Mouse (Mus musculus) CH12.LX (cell line): ENCODE measurements around the gene C8b. TPM values are rescaled to one million over a fixed set of nuclear protein-coding genes. Genes with fewer than 3 reads are reported as not detected.

ENCODE experiments used
- DNase-seq: peaks from one replicate; pipeline ENCODE4 v3.0.0-alpha.2; 2013; ENCODE audit errors: extremely low read depth
- H3K27ac ChIP-seq: 2 replicates; pipeline ENCODE4 v1.5.1; 2012; ENCODE audit warnings: low read depth, mild to moderate bottlenecking, control low read depth, moderate library complexity; ENCODE audit not compliant: insufficient read depth
- H3K27me3 ChIP-seq: replicated peaks from 2 replicates; pipeline ENCODE3; 2012; ENCODE audit warnings: inconsistent platforms
- H3K36me3 ChIP-seq, 2 experiments: replicated peaks in 1 of 2; 2 replicates each; pipeline versions ENCODE3 to v1.6.1; 2012; ENCODE audit warnings: inconsistent platforms in 1 of 2, low read length in 1 of 2, mild to moderate bottlenecking in 1 of 2, mixed read lengths in 1 of 2, moderate library complexity in 1 of 2; ENCODE audit not compliant: control insufficient read depth in 1 of 2, insufficient read depth in 1 of 2
- H3K4me1 ChIP-seq, 2 experiments: 2 replicates each; pipeline ENCODE4 v1.6.1; 2012; ENCODE audit warnings: inconsistent platforms in 1 of 2, moderate library complexity in 1 of 2; ENCODE audit not compliant: insufficient read depth in 2 of 2, control insufficient read depth in 1 of 2
- H3K4me2 ChIP-seq: 2 replicates; pipeline ENCODE4 v1.6.1; 2012; ENCODE audit warnings: low read depth, mild to moderate bottlenecking, control low read depth; ENCODE audit not compliant: poor library complexity, insufficient read depth, severe bottlenecking
- H3K4me3 ChIP-seq, 3 experiments: fragments of 150-350 bp in 1 of 3; sonication (generic) in 1 of 3; replicated peaks in 1 of 3; 2 replicates each; pipeline versions ENCODE3 to v1.5.1; 2011 to 2012; ENCODE audit warnings: low read depth in 2 of 3, low read length in 2 of 3, mild to moderate bottlenecking in 2 of 3, moderate library complexity in 2 of 3, control low read depth in 1 of 3, improper control_type of control experiment in 1 of 3, inconsistent platforms in 1 of 3, mixed read lengths in 1 of 3; ENCODE audit not compliant: poor library complexity in 1 of 3
- H3K79me2 ChIP-seq: replicated peaks from 2 replicates; pipeline ENCODE4 v1.6.1; 2012; ENCODE audit warnings: mild to moderate bottlenecking, moderate library complexity; ENCODE audit not compliant: control insufficient read depth, poor library complexity, insufficient read depth, severe bottlenecking; ENCODE audit errors: extremely low read depth
- H3K9ac ChIP-seq: 2 replicates; pipeline ENCODE4 v1.6.1; 2012; ENCODE audit warnings: low read depth, mild to moderate bottlenecking, control low read depth, moderate library complexity; ENCODE audit not compliant: insufficient read depth
- H3K9me3 ChIP-seq: replicated peaks from 2 replicates; pipeline ENCODE3; 2012; ENCODE audit warnings: low read length, inconsistent platforms, mixed read lengths
- CHD1 ChIP-seq: IDR thresholded peaks from 2 replicates; pipeline ENCODE4 v1.6.1; 2012; ENCODE audit warnings: low read depth, low read length, improper control_type of control experiment, inconsistent platforms
- CHD2 ChIP-seq: IDR thresholded peaks from 2 replicates; pipeline ENCODE4 v1.6.1; 2011; ENCODE audit warnings: low read length, improper control_type of control experiment
- CTCF ChIP-seq, 2 experiments: IDR thresholded peaks in 1 of 2; conservative IDR thresholded peaks in 1 of 2; 2 replicates each; pipeline ENCODE4 v1.5.1; 2011 to 2012; ENCODE audit warnings: low read depth in 2 of 2, low read length in 2 of 2, improper control_type of control experiment in 1 of 2, inconsistent platforms in 1 of 2, mild to moderate bottlenecking in 1 of 2, moderate library complexity in 1 of 2
- E2F4 ChIP-seq: IDR thresholded peaks from 2 replicates; pipeline ENCODE4 v1.6.1; 2011; ENCODE audit warnings: low read depth, low read length, improper control_type of control experiment; ENCODE audit not compliant: insufficient replicate concordance
- HCFC1 ChIP-seq: IDR thresholded peaks from 2 replicates; pipeline ENCODE4 v1.6.1; 2012; ENCODE audit warnings: low read depth, mild to moderate bottlenecking, inconsistent platforms, low read length, improper control_type of control experiment
- IRF4 ChIP-seq: IDR thresholded peaks from 2 replicates; pipeline ENCODE4 v1.6.1; 2014; ENCODE audit warnings: low read depth, mild to moderate bottlenecking, inconsistent platforms, low read length, improper control_type of control experiment
- JUND ChIP-seq: conservative IDR thresholded peaks from 2 replicates; pipeline ENCODE4 v1.6.1; 2011; ENCODE audit warnings: low read depth, low read length, improper control_type of control experiment
- MAFK ChIP-seq: IDR thresholded peaks from 2 replicates; pipeline ENCODE4 v1.6.1; 2011; ENCODE audit warnings: low read length, improper control_type of control experiment; ENCODE audit not compliant: insufficient replicate concordance
- MEF2A ChIP-seq: IDR thresholded peaks from 2 replicates; pipeline ENCODE4 v1.6.1; 2014; ENCODE audit warnings: low read depth, mild to moderate bottlenecking, inconsistent platforms, low read length, improper control_type of control experiment, borderline replicate concordance
- MYC ChIP-seq: IDR thresholded peaks from 2 replicates; pipeline ENCODE4 v1.6.1; 2011; ENCODE audit warnings: low read depth, mild to moderate bottlenecking, improper control_type of control experiment, low read length
- NRF1 ChIP-seq: IDR thresholded peaks from 2 replicates; pipeline ENCODE4 v1.6.1; 2014; ENCODE audit warnings: low read depth, mild to moderate bottlenecking, inconsistent platforms, low read length, improper control_type of control experiment, moderate library complexity
- RAD21 ChIP-seq: IDR thresholded peaks from 2 replicates; pipeline ENCODE4 v1.6.1; 2011; ENCODE audit warnings: low read depth, mild to moderate bottlenecking, low read length, improper control_type of control experiment, moderate library complexity
- TCF12 ChIP-seq: IDR thresholded peaks from 2 replicates; pipeline ENCODE4 v1.6.1; 2014; ENCODE audit warnings: low read depth, mild to moderate bottlenecking, inconsistent platforms, low read length, improper control_type of control experiment
- UBTF ChIP-seq: IDR thresholded peaks from 2 replicates; pipeline ENCODE4 v1.6.1; 2012; ENCODE audit warnings: low read depth, mild to moderate bottlenecking, inconsistent platforms, low read length, improper control_type of control experiment, moderate library complexity
- USF1 ChIP-seq: IDR thresholded peaks from 2 replicates; pipeline ENCODE4 v1.6.1; 2014; ENCODE audit warnings: low read depth, mild to moderate bottlenecking, inconsistent platforms, low read length, improper control_type of control experiment
- ZKSCAN1 ChIP-seq: IDR thresholded peaks from 2 replicates; pipeline ENCODE4 v1.6.1; 2012; ENCODE audit warnings: low read depth, inconsistent platforms, low read length, improper control_type of control experiment, borderline replicate concordance
- ZMIZ1 ChIP-seq: IDR thresholded peaks from 2 replicates; pipeline ENCODE4 v1.6.1; 2012; ENCODE audit warnings: low read depth, mild to moderate bottlenecking, inconsistent platforms, low read length, improper control_type of control experiment
- ZNF384 ChIP-seq: IDR thresholded peaks from 2 replicates; pipeline ENCODE4 v1.6.1; 2012; ENCODE audit warnings: low read depth, low read length, improper control_type of control experiment, inconsistent platforms
- dilution Hi-C: fragments of 300-500 bp; cut with MboI; formaldehyde crosslinking; loops from 2 replicates; pipeline ENCODE4 v1.14.3; 2020; ENCODE audit warnings: low sequenced_read_pairs; ENCODE audit not compliant: extremely low pct_unique_long_range_greater_than_20kb, extremely low pct_ligation_motif_present
- in situ Hi-C: fragments of 300-500 bp; cut with MboI; formaldehyde crosslinking; loops from 3 replicates; pipeline ENCODE4 v1.14.3; 2019; ENCODE audit warnings: low sequenced_read_pairs, low pct_ligation_motif_present, low pct_unique_long_range_greater_than_20kb, mixed read lengths
- polyA plus RNA-seq: library from polyadenylated mRNA; unstranded; fragments of >175 nt; gene quantifications from 2 replicates; pipeline ENCODE4 v1.2.1, GENCODE M21; 2012; ENCODE audit warnings: low read depth; ENCODE audit not compliant: insufficient read length
- total RNA-seq, 2 experiments: library from RNA; depleted of rRNA; stranded (reverse); fragments of 300-350 nt in 1 of 2; fragments of >200 nt in 1 of 2; gene quantifications; 2 replicates each; pipeline ENCODE4 v1.2.3; 2012 to 2014

C8b gene
- total and polyA plus RNA-seq, 3 experiments = 0.13 to 0.23 TPM; not detected in 1

- Histone ChIP-seq H3K9ac (no peak overlapping the region), H3K4me1 (peaks cover 0 to 4% of the 10 kb centered on the region in 2 experiments; a peak in 1 of 4 replicates), H3K9me3 (peaks cover 10% of the 10 kb centered on the region), H3K27me3 (no peaks in the 10 kb centered on the region), H3K4me2 (no peak overlapping the region), H3K36me3 (no peaks in the 10 kb centered on the region), H3K27ac (no peak overlapping the region), H3K79me2 (no peaks in the 10 kb centered on the region), H3K4me3 (no peak overlapping the region)
- dilution Hi-C loops (no loop called here), in situ Hi-C loops (no loop called here)
- TF ChIP-seq MYC (no peak), CHD2 (no peak)
- no peak for DNase-seq
Measured at GRCm38 (mm10) chr4:104828939-104829338, 62.8 kb downstream of the C8b start.

- Histone ChIP-seq H3K27me3 (no peaks in the 10 kb centered on the region), H3K27ac (no peak overlapping the region), H3K4me3 (no peak overlapping the region), H3K79me2 (no peaks in the 10 kb centered on the region), H3K9ac (no peak overlapping the region), H3K4me2 (no peak overlapping the region), H3K4me1 (peaks cover 0 to 4% of the 10 kb centered on the region in 2 experiments; a peak in 1 of 4 replicates), H3K9me3 (peaks cover 7% of the 10 kb centered on the region), H3K36me3 (no peaks in the 10 kb centered on the region)
- DNase-seq = no peak
- in situ Hi-C loops = no loop called here
- TF ChIP-seq USF1 (no peak), MYC (no peak), E2F4 (no peak), RAD21 (no peak), MAFK (no peak), HCFC1 (no peak), IRF4 (no peak), MEF2A (no peak), ZNF384 (no peak), UBTF (no peak), TCF12 (no peak), ZMIZ1 (no peak), NRF1 (no peak), ZKSCAN1 (no peak), CTCF (conservative IDR thresholded peaks at IDR 0.05 in 1 of 2, IDR thresholded peaks at IDR 0.05 in 1 of 2; ENCODE audit: low read depth in 2 of 2, low read length in 2 of 2) (no peak), JUND (no peak), CHD1 (no peak)
- dilution Hi-C loops = no loop called here
Measured at GRCm38 (mm10) chr4:104835096-104835495, 69.0 kb downstream of the C8b start.
